Mouse (Mus musculus) embryonic fibroblast, embryonic 13.5 days (primary cell): Measurements from ENCODE around the gene Gja5.

Experiments
- CTCF ChIP-seq: IDR thresholded peaks from 2 replicates; pipeline ENCODE4 v1.5.1; 2011; ENCODE audit warnings: mild to moderate bottlenecking, control low read depth, low read length, moderate library complexity, borderline replicate concordance; ENCODE audit not compliant: insufficient read depth
- POLR2A ChIP-seq: IDR thresholded peaks from 2 replicates; pipeline ENCODE4 v1.6.1; 2011; ENCODE audit warnings: low read depth, mild to moderate bottlenecking, control low read depth, low read length, moderate library complexity

DNA sequence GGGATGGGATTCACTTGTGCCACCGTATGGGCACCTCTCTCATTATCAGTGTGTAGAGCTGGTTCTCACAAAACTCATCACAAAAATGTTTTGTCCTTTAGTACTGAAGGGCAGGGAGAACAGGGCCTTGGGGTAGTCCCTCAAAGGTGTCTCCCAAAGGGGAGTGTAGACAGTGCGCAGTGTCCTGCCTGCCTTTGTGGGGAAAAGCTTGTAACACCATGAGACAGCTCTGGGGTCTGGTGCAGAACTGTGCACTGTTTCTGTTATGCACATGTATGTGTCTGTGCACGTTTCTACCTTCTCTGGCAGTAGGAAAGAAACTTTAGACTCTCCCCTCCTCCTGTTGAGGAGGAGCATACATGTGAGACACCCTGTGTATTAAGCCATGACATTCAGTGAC is 36.6 kb upstream of the Gja5 start:
- TF ChIP-seq CTCF (no peak), POLR2A (no peak)
